Mouse (Mus musculus) thymus, adult 2 months (tissue): ENCODE data around the gene 1700123O20Rik.

Source experiments
- CTCF ChIP-seq: fragments of 200-500 bp; IDR thresholded peaks from 2 replicates; pipeline ENCODE4 v1.5.1; 2012; ENCODE audit warnings: mild to moderate bottlenecking, control low read depth, low read length, moderate library complexity, borderline replicate concordance; ENCODE audit not compliant: control insufficient read depth, poor library complexity, insufficient read depth; ENCODE audit errors: extremely low read depth
- POLR2A ChIP-seq: fragments of 200-500 bp; IDR thresholded peaks from 2 replicates; pipeline ENCODE4 v1.6.1; 2012; ENCODE audit warnings: mild to moderate bottlenecking, low read length, control low read depth, moderate library complexity; ENCODE audit not compliant: control insufficient read depth, poor library complexity, insufficient read depth; ENCODE audit errors: extremely low read depth

- TF ChIP-seq CTCF (no peak), POLR2A (no peak)
Observed at GRCm38 (mm10) chr14:54640121-54640520, 45.9 kb upstream of the 1700123O20Rik start.
